Mouse (Mus musculus): ENCODE results near the gene Btbd11. TPM values are rescaled to one million over a fixed set of nuclear protein-coding genes. Genes with fewer than 3 reads are reported as not detected.

Btbd11 gene
- polyA plus RNA-seq, 1 experiment from 2014 or later = 3.7 TPM

DNA sequence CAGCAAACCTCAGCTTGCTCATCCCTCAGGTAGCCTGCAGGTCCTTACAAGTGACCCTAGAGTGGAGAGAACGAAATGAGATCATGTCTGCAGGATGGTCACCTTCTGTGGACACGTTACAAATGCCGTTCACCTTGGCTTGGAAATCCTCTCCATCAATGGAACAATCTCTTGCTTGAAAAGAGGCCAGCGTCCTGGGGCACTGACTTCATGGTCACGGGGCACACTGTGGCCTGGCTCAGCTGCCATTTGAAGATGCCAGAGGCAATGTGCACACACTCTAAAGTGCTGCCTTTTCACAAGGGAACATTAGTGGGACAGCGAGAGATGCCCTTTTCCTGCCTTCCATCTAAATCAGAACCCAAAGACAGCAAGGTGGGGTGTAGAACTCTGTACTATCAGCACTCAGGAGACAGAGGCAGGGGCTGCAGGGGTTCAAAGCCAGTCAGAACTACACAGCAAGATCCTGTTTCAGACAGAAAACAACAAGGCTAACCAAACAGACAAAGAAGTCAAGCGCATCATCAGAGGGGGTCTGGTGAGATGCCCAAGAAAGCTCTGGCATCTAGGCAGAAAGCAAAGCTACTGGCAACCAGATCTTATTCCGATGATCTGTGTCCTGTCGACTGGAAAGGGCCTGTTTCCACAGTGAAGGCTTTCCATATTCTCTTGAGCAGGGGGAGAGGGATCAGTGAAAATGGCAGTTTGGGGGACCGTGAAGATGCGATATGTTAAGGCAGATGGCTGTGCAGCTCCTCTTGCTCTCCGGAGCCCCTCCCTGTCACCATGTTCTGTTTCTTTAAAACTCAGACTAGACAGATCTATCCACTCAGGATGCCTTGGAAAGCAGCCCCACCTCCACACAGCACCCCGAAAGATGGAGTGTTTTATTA, 79.1 kb downstream of the Btbd11 start:
- H3K4me1 ChIP-seq (ENCODE audit: insufficient read depth) = no peaks in the 10 kb centered on the region
- TF ChIP-seq CTCF (IDR thresholded peaks at IDR 0.05; ENCODE audit: low read depth) = no peak
- H3K27ac ChIP-seq (ENCODE audit: low read depth) = no peak overlapping the region
- no peak for DNase-seq
- no peak overlapping the region for H3K4me3 ChIP-seq (ENCODE audit: low read depth, low read length)
- H3K9ac ChIP-seq = no peak overlapping the region
- H3K4me2 ChIP-seq = no peak overlapping the region
- H3K9me3 ChIP-seq (ENCODE audit: low read depth, low read length) = no peaks in the 10 kb centered on the region
- no peaks in the 10 kb centered on the region for H3K27me3 ChIP-seq (ENCODE audit: insufficient read depth, low read length)
- no peak for ATAC-seq (ENCODE audit: insufficient read depth)
- no peaks in the 10 kb centered on the region for H3K36me3 ChIP-seq (ENCODE audit: insufficient read depth)
- 80% methylated on average over 13 of the region's 13 CpGs for WGBS

DNA sequence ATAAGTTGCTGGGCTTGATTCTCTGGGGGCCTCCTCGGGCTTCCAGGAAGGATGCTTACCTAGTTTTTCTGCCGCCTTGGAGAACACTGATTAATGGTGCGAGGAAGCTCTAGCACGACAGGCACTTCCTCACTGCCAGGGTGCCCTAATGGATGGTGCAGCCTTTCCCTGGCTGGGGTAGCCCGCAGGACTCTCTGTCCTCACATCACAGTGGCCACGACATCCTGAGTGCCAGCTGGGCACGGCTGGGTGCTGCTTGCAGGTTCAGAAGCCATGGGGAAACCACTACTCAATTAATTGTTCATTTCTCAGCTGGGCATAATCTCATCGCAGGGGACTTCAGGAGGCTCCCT, 79.8 kb downstream of the Btbd11 start:
- Histone ChIP-seq H3K4me3 (ENCODE audit: low read depth, low read length) (no peak overlapping the region), H3K4me2 (no peak overlapping the region), H3K27ac (ENCODE audit: low read depth) (no peak overlapping the region), H3K27me3 (ENCODE audit: insufficient read depth, low read length) (no peaks in the 10 kb centered on the region), H3K9ac (no peak overlapping the region), H3K9me3 (ENCODE audit: low read depth, low read length) (no peaks in the 10 kb centered on the region), H3K4me1 (ENCODE audit: insufficient read depth) (no peaks in the 10 kb centered on the region), H3K36me3 (ENCODE audit: insufficient read depth) (no peaks in the 10 kb centered on the region)
- TF ChIP-seq CTCF (IDR thresholded peaks at IDR 0.05; ENCODE audit: low read depth) = no peak
- WGBS = 51% methylated on average over 8 of the region's 8 CpGs
- no peak for DNase-seq
- ATAC-seq (ENCODE audit: insufficient read depth) = no peak

DNA sequence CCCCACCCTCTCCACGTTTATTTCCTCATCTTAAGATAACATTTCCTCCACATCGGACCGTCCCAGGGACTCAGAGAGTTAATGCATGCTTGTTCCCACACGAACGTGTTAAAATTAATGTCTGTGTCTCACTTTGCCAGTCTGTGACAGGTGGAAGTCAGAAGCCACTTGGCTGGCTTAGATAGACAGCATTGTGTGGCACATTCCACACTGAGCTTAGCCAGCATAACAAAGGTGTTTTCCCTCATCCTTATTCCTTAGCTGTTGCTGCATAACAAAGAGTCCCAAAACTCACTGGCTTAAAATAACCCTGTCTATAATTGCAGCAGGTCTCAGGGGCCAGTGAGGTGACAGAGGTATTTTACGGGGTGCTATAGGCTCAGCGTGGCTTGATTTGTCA, 80.8 kb downstream of the Btbd11 start:
- 51% methylated on average over 7 of the region's 7 CpGs for WGBS
- Histone ChIP-seq H3K4me2 (no peak overlapping the region), H3K27ac (ENCODE audit: low read depth) (no peak overlapping the region), H3K9me3 (ENCODE audit: low read depth, low read length) (no peaks in the 10 kb centered on the region), H3K36me3 (ENCODE audit: insufficient read depth) (no peaks in the 10 kb centered on the region), H3K27me3 (ENCODE audit: insufficient read depth, low read length) (no peaks in the 10 kb centered on the region), H3K4me3 (ENCODE audit: low read depth, low read length) (no peak overlapping the region), H3K4me1 (ENCODE audit: insufficient read depth) (no peaks in the 10 kb centered on the region), H3K9ac (no peak overlapping the region)
- DNase-seq (no peak), ATAC-seq (ENCODE audit: insufficient read depth) (no peak)
- TF ChIP-seq CTCF (IDR thresholded peaks at IDR 0.05; ENCODE audit: low read depth) = no peak

- Histone ChIP-seq H3K9ac (no peak overlapping the region), H3K4me3 (ENCODE audit: low read depth, low read length) (no peak overlapping the region), H3K27ac (ENCODE audit: low read depth) (no peak overlapping the region), H3K4me2 (no peak overlapping the region), H3K36me3 (ENCODE audit: insufficient read depth) (no peaks in the 10 kb centered on the region), H3K27me3 (ENCODE audit: insufficient read depth, low read length) (no peaks in the 10 kb centered on the region), H3K4me1 (ENCODE audit: insufficient read depth) (no peaks in the 10 kb centered on the region), H3K9me3 (ENCODE audit: low read depth, low read length) (no peaks in the 10 kb centered on the region)
- DNase-seq = no peak
- ATAC-seq (ENCODE audit: insufficient read depth) = no peak
- 78% methylated on average over 4 of the region's 4 CpGs for WGBS
- no peak for TF ChIP-seq CTCF (IDR thresholded peaks at IDR 0.05; ENCODE audit: low read depth)
Measured at GRCm38 (mm10) chr10:85468527-85468926, 81.9 kb downstream of the Btbd11 start.

DNA sequence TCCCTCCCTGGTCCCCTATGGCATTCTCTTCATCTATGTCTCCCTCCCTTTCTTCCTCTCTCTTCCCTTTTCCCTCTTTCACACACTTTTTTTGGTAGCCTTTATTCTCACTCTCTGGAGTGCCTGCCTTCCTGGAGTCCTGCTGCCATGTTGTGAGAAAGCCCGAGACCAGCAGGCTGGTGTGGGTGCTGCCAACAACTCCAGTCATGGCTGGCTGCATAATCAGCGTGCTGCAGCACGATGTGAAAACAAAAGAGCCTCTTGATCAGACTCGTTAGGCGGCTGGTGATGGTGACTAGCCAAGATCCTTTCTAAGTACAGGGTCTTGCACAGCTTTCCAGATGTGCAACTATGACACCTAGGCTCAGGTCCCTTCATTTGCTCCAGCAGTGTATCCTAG, 82.7 kb downstream of the Btbd11 start:
- H3K9me3 ChIP-seq (ENCODE audit: low read depth, low read length) = no peaks in the 10 kb centered on the region
- no peak overlapping the region for H3K27ac ChIP-seq (ENCODE audit: low read depth)
- H3K4me3 ChIP-seq (ENCODE audit: low read depth, low read length) = no peak overlapping the region
- 75% methylated on average over 5 of the region's 5 CpGs for WGBS
- no peak for TF ChIP-seq CTCF (IDR thresholded peaks at IDR 0.05; ENCODE audit: low read depth)
- no peaks in the 10 kb centered on the region for H3K27me3 ChIP-seq (ENCODE audit: insufficient read depth, low read length)
- H3K4me2 ChIP-seq = no peak overlapping the region
- ATAC-seq (ENCODE audit: insufficient read depth) (no peak), DNase-seq (no peak)
- H3K9ac ChIP-seq = no peak overlapping the region
- no peaks in the 10 kb centered on the region for H3K4me1 ChIP-seq (ENCODE audit: insufficient read depth)
- H3K36me3 ChIP-seq (ENCODE audit: insufficient read depth) = no peaks in the 10 kb centered on the region

DNA sequence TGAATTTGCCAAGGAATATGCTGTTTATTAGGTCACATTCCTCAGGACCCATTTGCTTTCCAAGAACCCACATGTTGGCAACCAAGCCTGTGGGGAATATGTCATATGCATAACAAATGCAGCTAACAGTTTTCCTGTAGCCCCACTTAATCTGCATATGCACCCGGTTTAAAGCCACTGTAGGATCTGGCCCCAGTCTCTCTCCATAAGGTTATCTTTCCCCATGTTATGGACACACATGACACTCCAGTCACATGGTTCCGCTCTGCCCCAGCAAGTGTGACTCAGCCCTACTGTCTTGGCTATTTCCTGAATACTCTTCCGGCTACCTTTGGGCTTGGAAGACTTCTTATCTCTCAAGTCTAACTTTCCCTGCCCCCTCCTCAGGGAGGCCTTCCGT, 86.7 kb downstream of the Btbd11 start:
- Histone ChIP-seq H3K4me3 (ENCODE audit: low read depth, low read length) (no peak overlapping the region), H3K9ac (no peak overlapping the region), H3K36me3 (ENCODE audit: insufficient read depth) (no peaks in the 10 kb centered on the region), H3K9me3 (ENCODE audit: low read depth, low read length) (no peaks in the 10 kb centered on the region), H3K27me3 (ENCODE audit: insufficient read depth, low read length) (no peaks in the 10 kb centered on the region), H3K4me1 (ENCODE audit: insufficient read depth) (no peaks in the 10 kb centered on the region), H3K27ac (ENCODE audit: low read depth) (no peak overlapping the region), H3K4me2 (no peak overlapping the region)
- ATAC-seq (ENCODE audit: insufficient read depth) = no peak
- DNase-seq = no peak
- 73% methylated on average over 4 of the region's 4 CpGs for WGBS
- TF ChIP-seq CTCF (IDR thresholded peaks at IDR 0.05; ENCODE audit: low read depth) = no peak

GRCm38 (mm10) chr10:85473871-85474270, 87.3 kb downstream of the Btbd11 start:
- H3K27me3 ChIP-seq (ENCODE audit: insufficient read depth, low read length) = no peaks in the 10 kb centered on the region
- H3K4me3 ChIP-seq (ENCODE audit: low read depth, low read length) = no peak overlapping the region
- H3K9me3 ChIP-seq (ENCODE audit: low read depth, low read length) = no peaks in the 10 kb centered on the region
- ATAC-seq (ENCODE audit: insufficient read depth) (no peak), DNase-seq (no peak)
- H3K9ac ChIP-seq = no peak overlapping the region
- 71% methylated on average over 3 of the region's 3 CpGs for WGBS
- TF ChIP-seq CTCF (IDR thresholded peaks at IDR 0.05; ENCODE audit: low read depth) = no peak
- no peak overlapping the region for H3K27ac ChIP-seq (ENCODE audit: low read depth)
- no peaks in the 10 kb centered on the region for H3K36me3 ChIP-seq (ENCODE audit: insufficient read depth)
- H3K4me1 ChIP-seq (ENCODE audit: insufficient read depth) = no peaks in the 10 kb centered on the region
- H3K4me2 ChIP-seq = no peak overlapping the region

Measured in lung, embryonic 14.5 days (tissue).